Mouse (Mus musculus) stomach, embryonic 14.5 days (tissue): ENCODE measurements at regions not wholly inside any gene's neighbourhood (a gene's known extent, or its start where the extent isn't known, plus 50 kb on each side); places are given as distances from the start of the nearest gene placed in this dataset.
A peak's percentile ranks its signal among the peaks of the same experiment; 100 is the strongest.

Experiments
- ATAC-seq: fragments of 200-750 bp; cut with Nextera tagmentation; 2 replicates; pipeline ENCODE4 v1.8.0; 2017; ENCODE audit warnings: low read depth, moderate TSS enrichment; ENCODE audit not compliant: insufficient number of reproducible peaks, insufficient read depth, low FRiP score
- H3K27ac ChIP-seq: fragments of 300-500 bp; sonication (generic); 2 replicates; pipeline ENCODE4 v1.5.1; 2014; ENCODE audit warnings: mild to moderate bottlenecking, low read length, moderate library complexity, mixed read lengths
- H3K27me3 ChIP-seq: fragments of 300-500 bp; sonication (generic); 2 replicates; pipeline ENCODE4 v1.6.1; 2014; ENCODE audit warnings: low read length, control low read depth, mixed read lengths; ENCODE audit not compliant: control insufficient read depth, insufficient read depth
- H3K36me3 ChIP-seq: fragments of 300-500 bp; sonication (generic); 2 replicates; pipeline ENCODE4 v1.6.1; 2014; ENCODE audit warnings: mild to moderate bottlenecking, control low read depth, low read length, moderate library complexity, mixed read lengths; ENCODE audit not compliant: control insufficient read depth, insufficient read depth
- H3K4me1 ChIP-seq: fragments of 300-500 bp; sonication (generic); 2 replicates; pipeline ENCODE4 v1.6.1; 2014; ENCODE audit warnings: low read length, control low read depth, mixed read lengths; ENCODE audit not compliant: control insufficient read depth, insufficient read depth
- H3K4me2 ChIP-seq: fragments of 300-500 bp; sonication (generic); replicated peaks from 2 replicates; pipeline ENCODE4 v1.6.1; 2014; ENCODE audit warnings: low read depth, low read length, control low read depth
- H3K4me3 ChIP-seq: fragments of 300-500 bp; sonication (generic); 2 replicates; pipeline ENCODE4 v1.5.1; 2014; ENCODE audit warnings: low read depth, low read length, control low read depth
- H3K9ac ChIP-seq: fragments of 300-500 bp; sonication (generic); replicated peaks from 2 replicates; pipeline ENCODE4 v1.6.1; 2014; ENCODE audit warnings: low read depth, mild to moderate bottlenecking, control low read depth, low read length, moderate library complexity, mixed read lengths
- H3K9me3 ChIP-seq: fragments of 300-500 bp; sonication (generic); 2 replicates; pipeline ENCODE4 v1.6.1; 2016; ENCODE audit warnings: low read depth, low read length, control low read depth; ENCODE audit not compliant: control insufficient read depth
- WGBS: fragments of 180-500 bp; shearing (Covaris S2); extraction: QIAGEN DNeasy Blood & Tissue Kit; methylation state at CpG from one replicate; pipeline ENCODE4 v1.1.7; 2014; 5-methylcytosine and 5-hydroxymethylcytosine counted together

- Histone ChIP-seq H3K27me3 (no peaks in the 10 kb centered on the region), H3K27ac (no peak overlapping the region), H3K4me1 (no peaks in the 10 kb centered on the region), H3K36me3 (no peaks in the 10 kb centered on the region), H3K9ac (no peak overlapping the region), H3K4me3 (no peak overlapping the region), H3K9me3 (no peaks in the 10 kb centered on the region), H3K4me2 (no peak overlapping the region)
- WGBS = 58% methylated on average over 3 of the region's 3 CpGs
- ATAC-seq = no peak
Measured at GRCm38 (mm10) chr10:37335148-37335547, 196.4 kb upstream of the Marcks start.

- Histone ChIP-seq H3K4me1 (no peaks in the 10 kb centered on the region), H3K9ac (no peak overlapping the region), H3K36me3 (no peaks in the 10 kb centered on the region), H3K27ac (peak overlapping the region; percentile 16; the same call in 1 of the 2 replicates), H3K4me3 (no peak overlapping the region), H3K27me3 (no peaks in the 10 kb centered on the region), H3K4me2 (no peak overlapping the region), H3K9me3 (no peaks in the 10 kb centered on the region)
- 54% methylated on average over 3 of the region's 3 CpGs for WGBS
- 0 out of 2 replicates have a peak, but pooled peaks have one; percentile 34 for ATAC-seq
Measured at GRCm38 (mm10) chr10:37326168-37326534, 187.4 kb upstream of the Marcks start.

- Histone ChIP-seq H3K9me3 (no peaks in the 10 kb centered on the region), H3K4me3 (no peak overlapping the region), H3K27me3 (no peaks in the 10 kb centered on the region), H3K4me2 (no peak overlapping the region), H3K9ac (no peak overlapping the region), H3K4me1 (no peaks in the 10 kb centered on the region), H3K36me3 (no peaks in the 10 kb centered on the region), H3K27ac (no peak overlapping the region)
- 35% methylated on average over 6 of the region's 6 CpGs for WGBS
- ATAC-seq = peak; percentile 93
Measured at GRCm38 (mm10) chr10:37325514-37326167, 186.9 kb upstream of the Marcks start.

- H3K27ac ChIP-seq = no peak overlapping the region
- 67% methylated on average over 1 of the region's 1 CpGs for whole genome bisulfite sequencing
- no peak overlapping the region for H3K9ac ChIP-seq
- H3K27me3 ChIP-seq = no peaks in the 10 kb centered on the region
- no peaks in the 10 kb centered on the region for H3K4me1 ChIP-seq
- H3K4me2 ChIP-seq = no peak overlapping the region
- no peaks in the 10 kb centered on the region for H3K36me3 ChIP-seq
- no peaks in the 10 kb centered on the region for H3K9me3 ChIP-seq
- ATAC-seq = no peak
- no peak overlapping the region for H3K4me3 ChIP-seq
Measured at GRCm38 (mm10) chr10:37323689-37324088, 185.0 kb upstream of the Marcks start.

- WGBS = 86% methylated on average over 1 of the region's 1 CpGs
- ATAC-seq = no peak
Measured at GRCm38 (mm10) chr10:37322809-37323208, 184.1 kb upstream of the Marcks start.

GRCm38 (mm10) chr10:37322310-37322709 is 183.6 kb upstream of the Marcks start:
- H3K36me3 ChIP-seq = no peaks in the 10 kb centered on the region
- H3K4me1 ChIP-seq = no peaks in the 10 kb centered on the region
- H3K9ac ChIP-seq = no peak overlapping the region
- no peaks in the 10 kb centered on the region for H3K27me3 ChIP-seq
- ATAC-seq = no peak
- no peak overlapping the region for H3K27ac ChIP-seq
- no peak overlapping the region for H3K4me3 ChIP-seq
- H3K4me2 ChIP-seq = no peak overlapping the region
- 91% methylated on average over 5 of the region's 5 CpGs for WGBS
- no peaks in the 10 kb centered on the region for H3K9me3 ChIP-seq

More at GRCm38 (mm10) chr10:37322809-37323208, 184.1 kb upstream of the Marcks start:
- Histone ChIP-seq H3K27ac (no peak overlapping the region), H3K9ac (no peak overlapping the region), H3K9me3 (no peaks in the 10 kb centered on the region), H3K4me2 (no peak overlapping the region), H3K36me3 (no peaks in the 10 kb centered on the region), H3K4me3 (no peak overlapping the region), H3K27me3 (no peaks in the 10 kb centered on the region), H3K4me1 (no peaks in the 10 kb centered on the region)

- WGBS = 81% methylated on average over 3 of the region's 3 CpGs
- Histone ChIP-seq H3K4me3 (no peak overlapping the region), H3K4me2 (no peak overlapping the region), H3K9ac (no peak overlapping the region), H3K4me1 (no peaks in the 10 kb centered on the region), H3K27ac (no peak overlapping the region), H3K36me3 (no peaks in the 10 kb centered on the region), H3K27me3 (no peaks in the 10 kb centered on the region), H3K9me3 (no peaks in the 10 kb centered on the region)
- ATAC-seq = no peak
Measured at GRCm38 (mm10) chr10:37321171-37321570, 182.5 kb upstream of the Marcks start.

GRCm38 (mm10) chr10:37319746-37320430 is 181.2 kb upstream of the Marcks start:
- no peak for ATAC-seq
- H3K4me1 ChIP-seq = no peaks in the 10 kb centered on the region
- H3K27ac ChIP-seq = no peak overlapping the region
- H3K27me3 ChIP-seq = no peaks in the 10 kb centered on the region
- H3K36me3 ChIP-seq = no peaks in the 10 kb centered on the region
- H3K9ac ChIP-seq = no peak overlapping the region
- no peak overlapping the region for H3K4me3 ChIP-seq
- no peaks in the 10 kb centered on the region for H3K9me3 ChIP-seq
- H3K4me2 ChIP-seq = no peak overlapping the region
- WGBS = 88% methylated on average over 8 of the region's 8 CpGs
